ENCODE assay signal across 8 mouse cellular contexts in the genomic region with DNA sequence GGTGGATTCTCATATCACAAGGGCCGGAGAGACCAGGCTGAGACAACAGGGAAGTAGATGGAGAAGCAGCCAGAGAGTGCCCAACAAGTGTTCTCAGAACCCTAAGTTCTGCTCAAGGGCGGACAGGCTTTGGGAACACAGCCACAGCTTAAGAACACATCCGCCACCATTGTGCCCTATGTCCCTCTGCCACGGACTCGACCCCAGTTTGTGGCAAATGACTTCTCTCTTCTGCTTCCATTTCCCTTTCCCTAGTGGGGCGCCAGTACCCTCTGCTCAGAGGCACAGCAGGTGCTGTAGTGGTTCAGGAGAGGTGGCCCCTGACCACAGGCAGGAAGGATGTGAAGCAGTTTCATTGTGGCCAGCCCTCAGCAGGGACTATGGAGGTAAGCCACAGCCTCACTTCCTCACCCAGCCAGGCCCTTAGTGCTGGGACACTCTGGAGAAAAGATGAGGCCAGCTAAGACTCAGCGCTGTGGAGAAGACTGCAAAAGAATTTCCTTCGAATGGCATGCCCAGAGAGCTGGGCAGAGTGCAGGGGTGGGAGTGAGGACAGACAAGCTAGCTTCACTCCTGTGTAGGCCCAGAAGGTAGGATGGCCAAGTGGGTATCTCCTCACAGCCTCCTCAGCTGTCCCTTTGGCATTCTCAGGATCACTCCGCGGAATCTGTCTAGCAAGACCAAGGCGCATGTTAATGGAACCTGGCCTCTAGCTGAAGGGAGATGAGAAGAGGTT. TPM values are rescaled to one million over a fixed set of nuclear protein-coding genes. Genes with fewer than 3 reads are reported as not detected.
DNase-seq lines count a peak whose midpoint lies in the region; ATAC-seq and TF ChIP-seq lines count a peak whose summit lies in the region.

No protein-coding gene starts in this region.

- no peak overlapping the region for H3K4me3 ChIP-seq in heart, postnatal 0 days (ENCODE audit: low read depth, low read length)
- no peak overlapping the region for H3K4me3 ChIP-seq in heart, embryonic 11.5 days (ENCODE audit: low read depth, low read length)
- peak overlapping the region in 1 of 3 experiments; percentile 25 for H3K4me3 ChIP-seq in CH12.LX (replicated peaks in 1 of 3; ENCODE audit: low read depth in 2 of 3, low read length in 2 of 3, poor library complexity in 1 of 3)
- no peak overlapping the region for H3K4me3 ChIP-seq in cerebellum, adult 2 months (replicated peaks; ENCODE audit: insufficient read depth, low read depth, low read length)

- peaks cover 32% of the 10 kb centered on the region for H3K4me1 ChIP-seq in heart, postnatal 0 days (ENCODE audit: control insufficient read depth, insufficient read depth)
- peaks cover 33% of the 10 kb centered on the region for H3K4me1 ChIP-seq in heart, embryonic 11.5 days (ENCODE audit: control insufficient read depth, insufficient read depth, low read length)
- H3K4me1 ChIP-seq in CH12.LX (ENCODE audit: control insufficient read depth in 1 of 2, insufficient read depth in 2 of 2) = peaks cover 74 to 98% of the 10 kb centered on the region in 2 experiments
- H3K4me1 ChIP-seq in cerebellum, adult 2 months (ENCODE audit: control insufficient read depth, insufficient read depth, low read length) = no peaks in the 10 kb centered on the region

- no peak overlapping the region for H3K4me2 ChIP-seq in heart, postnatal 0 days (ENCODE audit: low read depth, low read length)
- no peak overlapping the region for H3K4me2 ChIP-seq in heart, embryonic 11.5 days
- H3K4me2 ChIP-seq in CH12.LX (ENCODE audit: insufficient read depth, low read depth, poor library complexity, severe bottlenecking) = peak overlapping the region; percentile 4; the same call in 1 of the 2 replicates

- no peaks in the 10 kb centered on the region for H3K9me3 ChIP-seq in heart, postnatal 0 days (replicated peaks; ENCODE audit: control insufficient read depth, low read length)
- H3K9me3 ChIP-seq in heart, embryonic 11.5 days (replicated peaks; ENCODE audit: control insufficient read depth, low read length) = no peaks in the 10 kb centered on the region
- no peaks in the 10 kb centered on the region for H3K9me3 ChIP-seq in CH12.LX (replicated peaks; ENCODE audit: low read length)

- H3K27ac ChIP-seq in heart, postnatal 0 days (ENCODE audit: low read depth) = 0 out of 2 replicates have a peak overlapping the region, but pooled peaks have one; percentile 75
- H3K27ac ChIP-seq in heart, embryonic 11.5 days (ENCODE audit: low read depth, low read length) = no peak overlapping the region
- peak overlapping the region; percentile 99 for H3K27ac ChIP-seq in CH12.LX (ENCODE audit: insufficient read depth, low read depth)
- H3K27ac ChIP-seq in cerebellum, adult 2 months (ENCODE audit: insufficient read depth, low read length) = no peak overlapping the region

- H3K27me3 ChIP-seq in heart, postnatal 0 days (ENCODE audit: control insufficient read depth, insufficient read depth, low read length) = no peaks in the 10 kb centered on the region
- H3K27me3 ChIP-seq in heart, embryonic 11.5 days (ENCODE audit: control insufficient read depth, insufficient read depth, low read length) = no peaks in the 10 kb centered on the region
- no peaks in the 10 kb centered on the region for H3K27me3 ChIP-seq in CH12.LX (replicated peaks)
- H3K27me3 ChIP-seq in cerebellum, adult 2 months (ENCODE audit: control insufficient read depth, insufficient read depth, low read length) = no peaks in the 10 kb centered on the region

- no peak for TF ChIP-seq CTCF in heart, postnatal 0 days (IDR thresholded peaks at IDR 0.05; ENCODE audit: low read depth)
- no peak for TF ChIP-seq CTCF in CH12.LX (conservative IDR thresholded peaks at IDR 0.05 in 1 of 2, IDR thresholded peaks at IDR 0.05 in 1 of 2; ENCODE audit: low read depth in 2 of 2, low read length in 2 of 2)
- no peak for TF ChIP-seq CTCF in cerebellum, adult 2 months (IDR thresholded peaks at IDR 0.05; ENCODE audit: borderline replicate concordance, insufficient read depth, low read depth, low read length)

- peak; percentile 49 for TF ChIP-seq POLR2A in CH12.LX (IDR thresholded peaks at IDR 0.05; ENCODE audit: low read depth, low read length)
- TF ChIP-seq POLR2A in cerebellum, adult 2 months (IDR thresholded peaks at IDR 0.05; ENCODE audit: borderline replicate concordance, insufficient read depth, low read length) = no peak

- dilution Hi-C loops in CH12.LX (cut with MboI; ENCODE audit: extremely low pct_ligation_motif_present, extremely low pct_unique_long_range_greater_than_20kb, low sequenced_read_pairs) = no loop called here

- TF ChIP-seq RAD21 in CH12.LX (IDR thresholded peaks at IDR 0.05; ENCODE audit: low read depth, low read length) = no peak; the same call in none of the 2 replicates

- WGBS in heart, postnatal 0 days = 93% methylated on average over 11 of the region's 11 CpGs
- WGBS in heart, embryonic 11.5 days (ENCODE audit: insufficient replicate concordance) = 85% methylated on average over 11 of the region's 11 CpGs
- WGBS in cerebellum, adult 2 months = 96% methylated on average over 11 of the region's 11 CpGs

- no peaks in the 10 kb centered on the region for H3K36me3 ChIP-seq in heart, postnatal 0 days (replicated peaks; ENCODE audit: control insufficient read depth, insufficient read depth, low read length)
- H3K36me3 ChIP-seq in heart, embryonic 11.5 days (ENCODE audit: control insufficient read depth, insufficient read depth, low read length) = no peaks in the 10 kb centered on the region
- H3K36me3 ChIP-seq in CH12.LX (replicated peaks in 1 of 2; ENCODE audit: control insufficient read depth in 1 of 2, insufficient read depth in 1 of 2, low read length in 1 of 2) = no peaks in the 10 kb centered on the region

- DNase-seq in heart, postnatal 0 days (ENCODE audit: low spot score) = no peak
- DNase-seq in CH12.LX (ENCODE audit: extremely low read depth) = peak; percentile 82
- no peak for DNase-seq in embryo, embryonic 9.5 days (ENCODE audit: extremely low spot score)
- no peak for DNase-seq in frontal cortex, postnatal 25 days (ENCODE audit: low spot score in 2 of 2)
- no peak for DNase-seq in cerebellum, adult 2 months

- H3K9ac ChIP-seq in heart, postnatal 0 days (replicated peaks; ENCODE audit: low read depth, low read length) = no peak overlapping the region
- H3K9ac ChIP-seq in heart, embryonic 11.5 days (ENCODE audit: low read depth, low read length) = no peak overlapping the region
- peak overlapping the region; percentile 71 for H3K9ac ChIP-seq in CH12.LX (ENCODE audit: insufficient read depth, low read depth)

- in situ Hi-C loops in CH12.LX (cut with MboI; ENCODE audit: low pct_ligation_motif_present, low pct_unique_long_range_greater_than_20kb, low sequenced_read_pairs) = loop anchor here (5.0 kb wide), 1 partner anchor 143 kb away; no protein-coding TSS in a partner anchor

- no peak for TF ChIP-seq EP300 in heart, postnatal 0 days (IDR thresholded peaks at IDR 0.05; ENCODE audit: low read depth)
- peak; percentile 97 for TF ChIP-seq EP300 in CH12.LX (IDR thresholded peaks at IDR 0.05; ENCODE audit: low read length)

- H3K79me2 ChIP-seq in CH12.LX (replicated peaks; ENCODE audit: control insufficient read depth, extremely low read depth, insufficient read depth, poor library complexity, severe bottlenecking) = no peaks in the 10 kb centered on the region

- no peak for ATAC-seq in heart, postnatal 0 days (ENCODE audit: insufficient read depth, low read depth)
- no peak for ATAC-seq in heart, embryonic 11.5 days (replicated peaks; ENCODE audit: insufficient number of reproducible peaks, low FRiP score, low TSS enrichment)
- peak; percentile 86 for ATAC-seq in granulocyte monocyte progenitor cell, adult 5-6 weeks (replicated peaks; ENCODE audit: poor library complexity, severe bottlenecking)
- ATAC-seq in megakaryocyte progenitor cell, adult 5-6 weeks (replicated peaks; ENCODE audit: poor library complexity) = peak; percentile 85

TF ChIP-seq in CH12.LX, 34 proteins besides CTCF, POLR2A, EP300 and RAD21 (continues in another document):
- TF ChIP-seq KAT2A (IDR thresholded peaks at IDR 0.05; ENCODE audit: insufficient replicate concordance, low read length) (no peak), SIN3A (IDR thresholded peaks at IDR 0.05; ENCODE audit: low read length) (peak; percentile 80), SMC3 (IDR thresholded peaks at IDR 0.05; ENCODE audit: low read depth, low read length) (peak; percentile 35), TCF12 (IDR thresholded peaks at IDR 0.05; ENCODE audit: low read depth, low read length) (peak; percentile 99), NRF1 (IDR thresholded peaks at IDR 0.05; ENCODE audit: low read depth, low read length) (peak; percentile 36; the same call in 1 of the 2 replicates), ZC3H11A (IDR thresholded peaks at IDR 0.05; ENCODE audit: low read depth, low read length) (0 out of 2 replicates have a peak, but pooled peaks have one; percentile 11), ZKSCAN1 (IDR thresholded peaks at IDR 0.05; ENCODE audit: borderline replicate concordance, low read depth, low read length) (no peak), PAX5 (IDR thresholded peaks at IDR 0.05; ENCODE audit: low read length) (no peak), GABPA (IDR thresholded peaks at IDR 0.05; ENCODE audit: insufficient replicate concordance, low read depth, low read length) (no peak), MYC (IDR thresholded peaks at IDR 0.05; ENCODE audit: low read depth, low read length) (peak; percentile 59; the same call in 1 of the 2 replicates), JUN (IDR thresholded peaks at IDR 0.05; ENCODE audit: insufficient read depth, low read depth, low read length) (peak; percentile 34; the same call in 1 of the 2 replicates), BHLHE40 (IDR thresholded peaks at IDR 0.05; ENCODE audit: low read depth, low read length) (peak; percentile 93), POLR2AphosphoS2 (IDR thresholded peaks at IDR 0.05; ENCODE audit: low read depth, low read length) (no peak), USF2 (conservative IDR thresholded peaks at IDR 0.05; ENCODE audit: low read depth, low read length) (0 out of 2 replicates have a peak, but pooled peaks have one; percentile 2), MAFK (IDR thresholded peaks at IDR 0.05; ENCODE audit: insufficient replicate concordance, low read length) (peak; percentile 87)

RNA-seq across cellular contexts. Expression of gene Sik1, which starts 19.9 kb away (rescaled TPM):
- total RNA-seq in heart, postnatal 0 days (2014; rRNA removed; ENCODE audit: low replicate concordance) = 31.9 and 47.6 TPM in 2 replicates
- polyA plus RNA-seq in heart, postnatal 0 days (2015; fragmentation: Nextera tagmentation; extraction: Ambion mirVana) = 7.7 and 10.9 TPM in 2 replicates
- polyA plus RNA-seq in heart, embryonic 11.5 days (2014; fragmentation: Nextera tagmentation; extraction: Ambion mirVana) = 21.7 and 24.3 TPM in 2 replicates
- 56.7 and 56.9 TPM in 2 replicates for total RNA-seq in CH12.LX (2012; rRNA removed)
- total RNA-seq in CH12.LX (2014; rRNA removed) = 16.0 and 17.1 TPM in 2 replicates
- polyA plus RNA-seq in CH12.LX (2012; ENCODE audit: insufficient read length, low read depth) = 27.7 and 36.7 TPM in 2 replicates
- 9.1 and 12.1 TPM in 2 replicates for total RNA-seq in granulocyte monocyte progenitor cell, adult 5-6 weeks (2014; fragmentation: Nextera tagmentation)
- 9.2 and 10.8 TPM in 2 replicates for total RNA-seq in granulocyte monocyte progenitor cell, adult 5-6 weeks (2017)
- 10.9 and 13.8 TPM in 2 replicates for total RNA-seq in megakaryocyte progenitor cell, adult 5-6 weeks (2015)
- 11.5 and 15.1 TPM in 2 replicates for total RNA-seq in megakaryocyte progenitor cell, adult 5-6 weeks (2017)
- 5.0 and 5.2 TPM in 2 replicates for polyA plus RNA-seq in cerebellum, adult 2 months (2012; rRNA removed)

Comparison
In these comparisons a context has a peak if more than half of its experiments do, and no peak if none do; other contexts are left out.
1. H3K27ac ChIP-seq: peak in heart, postnatal 0 days (single experiment) and CH12.LX (single experiment); none in heart, embryonic 11.5 days (single experiment) and cerebellum, adult 2 months (single experiment).
2. ATAC-seq: peak in granulocyte monocyte progenitor cell, adult 5-6 weeks (single experiment) and megakaryocyte progenitor cell, adult 5-6 weeks (single experiment); none in heart, postnatal 0 days (single experiment) and heart, embryonic 11.5 days (single experiment).